Mouse (Mus musculus) liver, adult 10 weeks (tissue): Measurements from ENCODE around the gene Hist1h2bm. TPM values are rescaled to one million over a fixed set of nuclear protein-coding genes. Genes with fewer than 3 reads are reported as not detected.

Source experiments
- polyA plus RNA-seq: library from polyadenylated mRNA; stranded (reverse); fragments of 350-450 nt; fragmentation: Illumina TruSeq; extraction: RNeasy Lipid Tissue Mini Kit (QIAGEN cat#74804); gene quantifications from one replicate; pipeline ENCODE4 v1.2.3, GENCODE M21; 2014; ENCODE audit warnings: low read depth, low replicate concordance

The Hist1h2bm gene
- not detected for polyA plus RNA-seq

DNA sequence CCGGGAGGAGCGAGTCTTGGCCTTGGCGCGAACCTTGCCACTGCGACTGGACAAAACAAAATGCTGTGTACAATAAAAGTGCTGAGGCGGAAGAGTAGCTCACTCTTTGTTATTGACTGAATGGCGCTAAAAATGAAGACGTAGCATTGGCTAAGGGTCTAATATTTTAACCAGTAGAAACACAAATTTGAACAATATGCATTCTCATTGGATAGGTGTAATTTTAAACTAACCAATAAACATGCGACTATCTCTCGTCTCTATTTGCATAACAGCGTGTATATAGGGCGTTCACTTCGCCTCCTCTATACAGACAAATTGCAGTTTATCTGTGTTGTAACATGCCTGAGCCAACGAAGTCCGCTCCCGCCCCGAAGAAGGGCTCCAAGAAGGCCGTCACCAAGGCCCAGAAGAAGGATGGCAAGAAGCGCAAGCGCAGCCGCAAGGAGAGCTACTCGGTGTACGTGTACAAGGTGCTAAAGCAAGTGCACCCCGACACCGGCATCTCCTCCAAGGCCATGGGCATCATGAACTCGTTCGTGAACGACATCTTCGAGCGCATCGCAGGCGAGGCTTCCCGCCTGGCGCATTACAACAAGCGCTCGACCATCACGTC, at the start of gene Hist1h2bm:
Hist1h2bm (plus strand) TSS at position 288 of the 616 bp plus-strand sequence.

DNA sequence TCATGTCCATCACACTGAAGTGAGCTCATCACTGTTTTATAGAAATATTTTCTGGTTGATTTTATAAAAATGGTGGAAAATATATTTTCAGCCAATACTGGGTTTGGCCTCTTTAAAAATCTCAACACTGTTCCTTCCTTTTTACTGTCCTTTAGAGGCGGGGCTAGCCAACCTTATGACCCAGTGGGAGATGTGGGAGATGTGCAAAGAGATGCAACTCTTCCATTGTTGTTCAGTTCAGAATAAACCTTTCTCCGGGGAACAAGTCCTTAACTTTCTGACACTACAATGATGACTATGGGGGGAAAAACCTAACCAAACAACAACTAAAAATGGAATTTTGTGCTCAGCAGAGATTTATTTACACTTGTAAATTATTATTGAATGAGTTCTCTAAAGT, 44.5 kb upstream of the Hist1h2bm start, which contains the start of gene Olfr1360:
Olfr1360 (minus strand) TSS at position 101 of the 400 bp plus-strand sequence.

GRCm38 (mm10) chr13:21697811-21698210, 24.0 kb upstream of the Hist1h2bm start, which contains the start of gene Olfr1359:
TSS of gene Olfr1359 (plus strand) at chr13:21698111.

GRCm38 (mm10) chr13:21715864-21716539, 5.8 kb upstream of the Hist1h2bm start, which contains the start of the genes Hist1h2bl and Hist1h2ai:
TSS of gene Hist1h2bl (minus strand) at chr13:21716143.
TSS of gene Hist1h2ai (plus strand) at chr13:21716422.

GRCm38 (mm10) chr13:21717397-21718357, 4.2 kb upstream of the Hist1h2bm start, which contains the start of gene Hist1h3h:
TSS of gene Hist1h3h (plus strand) at chr13:21717659.

GRCm38 (mm10) chr13:21734906-21735767, 13.3 kb downstream of the Hist1h2bm start, which contains the start of gene Hist1h4j:
TSS of gene Hist1h4j (plus strand) at chr13:21735064.

GRCm38 (mm10) chr13:21750159-21751017, 28.5 kb downstream of the Hist1h2bm start, which contains the start of gene Hist1h4k:
TSS of gene Hist1h4k (minus strand) at chr13:21750505.

DNA sequence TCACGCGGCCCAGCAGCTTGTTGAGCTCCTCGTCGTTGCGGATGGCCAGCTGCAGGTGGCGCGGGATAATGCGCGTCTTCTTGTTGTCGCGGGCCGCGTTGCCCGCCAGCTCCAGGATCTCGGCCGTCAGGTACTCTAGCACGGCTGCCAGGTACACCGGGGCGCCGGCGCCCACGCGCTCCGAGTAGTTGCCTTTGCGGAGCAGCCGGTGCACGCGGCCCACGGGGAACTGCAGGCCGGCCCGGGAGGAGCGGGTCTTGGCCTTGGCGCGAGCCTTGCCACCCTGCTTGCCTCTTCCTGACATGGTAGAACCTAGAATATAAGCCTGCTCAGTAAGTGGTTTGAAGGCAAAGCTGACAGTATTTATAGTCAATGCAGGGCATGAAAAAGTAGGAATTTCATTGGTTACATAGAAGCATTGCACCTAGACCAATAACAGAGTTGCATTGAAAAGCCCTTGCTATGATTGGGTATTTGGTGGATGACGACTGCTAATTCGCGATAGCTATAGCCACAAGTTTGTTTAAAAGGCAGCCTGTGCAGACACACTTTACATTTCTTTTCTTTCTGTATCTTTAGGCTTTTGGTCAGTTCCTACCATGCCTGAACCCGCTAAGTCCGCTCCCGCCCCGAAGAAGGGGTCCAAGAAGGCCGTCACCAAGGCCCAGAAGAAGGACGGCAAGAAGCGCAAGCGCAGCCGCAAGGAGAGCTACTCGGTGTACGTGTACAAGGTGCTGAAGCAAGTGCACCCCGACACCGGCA, 31.9 kb downstream of the Hist1h2bm start, which contains the start of the genes Hist1h2ak and Hist1h2bn:
Hist1h2ak (minus strand) TSS at position 304 of the 762 bp plus-strand sequence.
Hist1h2bn (plus strand) TSS at position 600 of the 762 bp plus-strand sequence.

Other genes starting within 250 kb of the Hist1h2bm start
- gene Zkscan4, start 243.1 kb upstream of the Hist1h2bm start, polyA plus RNA-seq, result 0.87 TPM
- gene Gm10065, start 242.6 kb upstream of the Hist1h2bm start, polyA plus RNA-seq, result not detected
- 0.85 TPM for gene AK157302, start 226.8 kb upstream of the Hist1h2bm start, polyA plus RNA-seq
- not detected for gene Gm11273, start 220.6 kb upstream of the Hist1h2bm start, polyA plus RNA-seq
- 9.3 TPM for gene Zkscan8, start 190.9 kb upstream of the Hist1h2bm start, polyA plus RNA-seq
- not detected for gene Olfr1366, start 179.2 kb upstream of the Hist1h2bm start, polyA plus RNA-seq
- gene Olfr1535, start 162.2 kb upstream of the Hist1h2bm start, polyA plus RNA-seq, result not detected
- not detected for gene Olfr1364, start 140.3 kb upstream of the Hist1h2bm start, polyA plus RNA-seq
- not detected for gene Olfr1362, start 108.0 kb upstream of the Hist1h2bm start, polyA plus RNA-seq
- gene Olfr11, start 79.5 kb upstream of the Hist1h2bm start, polyA plus RNA-seq, result not detected
- gene Olfr1361, start 58.7 kb upstream of the Hist1h2bm start, polyA plus RNA-seq, result not detected
- gene Olfr1360, start 44.6 kb upstream of the Hist1h2bm start, polyA plus RNA-seq, result not detected
- gene Olfr1359, start 23.9 kb upstream of the Hist1h2bm start, polyA plus RNA-seq, result not detected
- gene Hist1h2bl, start 5.9 kb upstream of the Hist1h2bm start, polyA plus RNA-seq, result not detected
- gene Hist1h2ai, start 5.6 kb upstream of the Hist1h2bm start, polyA plus RNA-seq, result not detected
- not detected for gene Hist1h3h, start 4.4 kb upstream of the Hist1h2bm start, polyA plus RNA-seq
- 0.58 TPM for gene Hist1h4j, start 13.0 kb downstream of the Hist1h2bm start, polyA plus RNA-seq
- not detected for gene Hist1h4k, start 28.5 kb downstream of the Hist1h2bm start, polyA plus RNA-seq
- not detected for gene Hist1h2ak, start 31.8 kb downstream of the Hist1h2bm start, polyA plus RNA-seq
- not detected for gene Hist1h2bn, start 32.1 kb downstream of the Hist1h2bm start, polyA plus RNA-seq
- not detected for gene Hist1h1b, start 58.6 kb downstream of the Hist1h2bm start, polyA plus RNA-seq
- gene Hist1h3i, start 61.3 kb downstream of the Hist1h2bm start, polyA plus RNA-seq, result not detected
- not detected for gene Hist1h2an, start 65.2 kb downstream of the Hist1h2bm start, polyA plus RNA-seq
- gene Hist1h2bp, start 65.4 kb downstream of the Hist1h2bm start, polyA plus RNA-seq, result not detected
- not detected for gene Hist1h2bq, start 88.2 kb downstream of the Hist1h2bm start, polyA plus RNA-seq
- gene Hist1h2ao, start 88.4 kb downstream of the Hist1h2bm start, polyA plus RNA-seq, result not detected
- gene Hist1h4m, start 89.7 kb downstream of the Hist1h2bm start, polyA plus RNA-seq, result not detected
- gene Hist1h4n, start 110.2 kb downstream of the Hist1h2bm start, polyA plus RNA-seq, result not detected
- gene Hist1h2ap, start 111.5 kb downstream of the Hist1h2bm start, polyA plus RNA-seq, result not detected
- gene Hist1h2br, start 111.7 kb downstream of the Hist1h2bm start, polyA plus RNA-seq, result not detected
- gene Zfp184, start 223.1 kb downstream of the Hist1h2bm start, polyA plus RNA-seq, result not detected